ENCODE assay signal across 10 mouse cellular contexts in genomic region chr17:86249499-86250405, GRCm38 (mm10).
DNase-seq lines count a peak whose midpoint lies in the region; ATAC-seq and TF ChIP-seq lines count a peak whose summit lies in the region.
"Had no signal": no experiment of that assay in that cellular context is flagged by ENCODE, and none has a peak within 500 bp of the region (broad histone marks: within the 10 kb centered on the region; RNA-seq: fewer than 3 reads in every experiment).

No protein-coding gene starts in this region.

- no peaks in the 10 kb centered on the region for H3K36me3 ChIP-seq in lung, embryonic 14.5 days (ENCODE audit: insufficient read depth)
- no peaks in the 10 kb centered on the region for H3K36me3 ChIP-seq in midbrain, embryonic 14.5 days (ENCODE audit: control insufficient read depth, insufficient read depth, low read length)

- H3K4me3 ChIP-seq in lung, embryonic 14.5 days (ENCODE audit: low read depth, low read length): no peak overlapping the region
- H3K4me3 ChIP-seq in midbrain, embryonic 14.5 days (replicated peaks; ENCODE audit: low read depth, low read length): no peak overlapping the region

- H3K27me3 ChIP-seq in lung, embryonic 14.5 days (ENCODE audit: insufficient read depth, low read length): no peaks in the 10 kb centered on the region
- no peaks in the 10 kb centered on the region for H3K27me3 ChIP-seq in midbrain, embryonic 14.5 days (ENCODE audit: control insufficient read depth, insufficient read depth, low read length)

- H3K9me3 ChIP-seq in lung, embryonic 14.5 days (ENCODE audit: low read depth, low read length): no peaks in the 10 kb centered on the region; the same call in 1 of the 2 replicates
- 0 out of 2 replicates have a peak, but pooled peaks cover under 1% of the 10 kb centered on the region for H3K9me3 ChIP-seq in midbrain, embryonic 14.5 days (ENCODE audit: control insufficient read depth, low read length)

- H3K4me1 ChIP-seq in lung, embryonic 14.5 days (ENCODE audit: insufficient read depth): peaks cover 8% of the 10 kb centered on the region; the same call in 1 of the 2 replicates
- H3K4me1 ChIP-seq in midbrain, embryonic 14.5 days (ENCODE audit: control insufficient read depth, insufficient read depth, low read length): no peaks in the 10 kb centered on the region

- ATAC-seq in lung, embryonic 14.5 days (ENCODE audit: insufficient read depth): peak; percentile 24; the same call in 1 of the 2 replicates
- no peak for ATAC-seq in midbrain, embryonic 14.5 days (ENCODE audit: low FRiP score, low TSS enrichment)

- H3K4me2 ChIP-seq in lung, embryonic 14.5 days: no peak overlapping the region
- H3K4me2 ChIP-seq in midbrain, embryonic 14.5 days (ENCODE audit: low read length): no peak overlapping the region

- WGBS in lung, embryonic 14.5 days: 61% methylated on average over 21 of the region's 21 CpGs
- 84% methylated on average over 21 of the region's 21 CpGs for WGBS in midbrain, embryonic 14.5 days

- TF ChIP-seq CTCF in lung, embryonic 14.5 days (IDR thresholded peaks at IDR 0.05; ENCODE audit: low read depth): no peak

- DNase-seq in lung, embryonic 14.5 days: no peak
- no peak for DNase-seq in lung, postnatal 36 days
- DNase-seq in fat pad, adult 2 months (ENCODE audit: extremely low read depth, low read depth, low spot score): peak; percentile 13
- peak; percentile 70 to 74 for DNase-seq in layer of hippocampus, postnatal 10 days (ENCODE audit: low spot score in 2 of 2)
- DNase-seq in right cerebral cortex, adult 2 months (ENCODE audit: low spot score in 2 of 2): peak; percentile 92 to 95
- no peak for DNase-seq in retina, embryonic 14.5 days (ENCODE audit: low spot score)
- DNase-seq in spleen, postnatal 14 days (ENCODE audit: low spot score in 2 of 2): no peak
- no peak for DNase-seq in midbrain, embryonic 14.5 days
- DNase-seq: kidney, adult 18-20 months; thymus, postnatal 4 days had no signal

- H3K27ac ChIP-seq in lung, embryonic 14.5 days (ENCODE audit: low read depth): no peak overlapping the region
- no peak overlapping the region for H3K27ac ChIP-seq in midbrain, embryonic 14.5 days (replicated peaks; ENCODE audit: low read depth, low read length)

- no peak overlapping the region for H3K9ac ChIP-seq in lung, embryonic 14.5 days
- no peak overlapping the region for H3K9ac ChIP-seq in midbrain, embryonic 14.5 days (replicated peaks; ENCODE audit: low read length)

Comparison
In these comparisons a context has a peak if more than half of its experiments do, and no peak if none do; other contexts are left out.
1. DNase-seq: peak in fat pad, adult 2 months (single experiment), layer of hippocampus, postnatal 10 days (2 of 2) and right cerebral cortex, adult 2 months (2 of 2); none in lung, embryonic 14.5 days (single experiment), lung, postnatal 36 days (single experiment), retina, embryonic 14.5 days (single experiment), spleen, postnatal 14 days (0 of 2) and midbrain, embryonic 14.5 days (single experiment).